Mouse (Mus musculus): ENCODE data around the gene Cdc45. TPM values are rescaled to one million over a fixed set of nuclear protein-coding genes. Genes with fewer than 3 reads are reported as not detected.

Gene Cdc45
- polyA plus RNA-seq, 1 experiment from 2014 or later, result 38.9 TPM

- Histone ChIP-seq H3K4me3 (no peak overlapping the region), H3K27ac (ENCODE audit: poor library complexity, severe bottlenecking) (no peak overlapping the region), H3K27me3 (replicated peaks) (peaks cover under 1% of the 10 kb centered on the region; the same call in 1 of the 2 replicates), H3K9ac (no peak overlapping the region), H3K36me3 (no peaks in the 10 kb centered on the region), H3K9me3 (replicated peaks) (peaks cover 5% of the 10 kb centered on the region; the same call in 1 of the 2 replicates), H3K4me1 (replicated peaks) (peaks cover 8% of the 10 kb centered on the region; the same call in 1 of the 2 replicates), H3K4me2 (no peak overlapping the region)
- no peak for ATAC-seq (ENCODE audit: insufficient number of reproducible peaks, low FRiP score)
- 68% methylated on average over 1 of the region's 1 CpGs for WGBS
Observed at GRCm38 (mm10) chr16:18769501-18769900, 42.3 kb downstream of the Cdc45 start.

DNA sequence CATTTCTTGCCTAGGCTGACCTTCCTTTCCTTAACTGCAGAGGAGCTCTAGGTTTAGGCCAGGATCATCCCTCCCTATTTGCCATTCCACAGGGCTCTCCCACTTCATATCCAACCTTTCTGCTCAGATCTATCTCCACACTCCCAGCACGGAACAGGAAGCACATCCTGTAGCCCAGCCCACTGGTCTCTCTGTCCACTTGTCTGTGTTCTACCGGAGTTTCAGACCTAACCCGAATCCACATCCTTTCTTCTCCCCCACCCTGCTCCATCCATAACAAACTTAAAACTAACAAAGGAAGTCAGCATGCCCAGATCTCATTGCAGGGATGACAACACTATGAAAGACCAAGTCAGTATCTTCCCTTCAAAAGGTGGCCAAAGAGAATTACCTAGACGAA is 45.4 kb downstream of the Cdc45 start:
- WGBS, result 52% methylated on average over 4 of the region's 4 CpGs
- no peak for ATAC-seq (ENCODE audit: insufficient number of reproducible peaks, low FRiP score)
- H3K9me3 ChIP-seq (replicated peaks), result peaks cover 5% of the 10 kb centered on the region; the same call in 1 of the 2 replicates
- H3K9ac ChIP-seq, result no peak overlapping the region
- H3K4me2 ChIP-seq, result no peak overlapping the region
- H3K4me1 ChIP-seq (replicated peaks), result no peaks in the 10 kb centered on the region
- no peaks in the 10 kb centered on the region for H3K36me3 ChIP-seq
- no peak overlapping the region for H3K27ac ChIP-seq (ENCODE audit: poor library complexity, severe bottlenecking)
- H3K27me3 ChIP-seq (replicated peaks), result no peaks in the 10 kb centered on the region
- H3K4me3 ChIP-seq, result no peak overlapping the region

GRCm38 (mm10) chr16:18762960-18763359 is 48.8 kb downstream of the Cdc45 start:
- H3K9ac ChIP-seq, result no peak overlapping the region
- H3K27me3 ChIP-seq (replicated peaks), result no peaks in the 10 kb centered on the region
- H3K4me3 ChIP-seq, result no peak overlapping the region
- no peak for ATAC-seq (ENCODE audit: insufficient number of reproducible peaks, low FRiP score)
- H3K4me2 ChIP-seq, result no peak overlapping the region
- WGBS, result 70% methylated on average over 3 of the region's 3 CpGs
- no peaks in the 10 kb centered on the region for H3K36me3 ChIP-seq
- no peaks in the 10 kb centered on the region for H3K4me1 ChIP-seq (replicated peaks)
- H3K27ac ChIP-seq (ENCODE audit: poor library complexity, severe bottlenecking), result no peak overlapping the region
- no peaks in the 10 kb centered on the region for H3K9me3 ChIP-seq (replicated peaks)

GRCm38 (mm10) chr16:18761734-18762133 is 50.1 kb downstream of the Cdc45 start:
- Histone ChIP-seq H3K4me1 (replicated peaks) (no peaks in the 10 kb centered on the region), H3K4me2 (no peak overlapping the region), H3K27ac (ENCODE audit: poor library complexity, severe bottlenecking) (no peak overlapping the region), H3K36me3 (no peaks in the 10 kb centered on the region), H3K4me3 (no peak overlapping the region), H3K9me3 (replicated peaks) (no peaks in the 10 kb centered on the region), H3K9ac (no peak overlapping the region), H3K27me3 (replicated peaks) (no peaks in the 10 kb centered on the region)
- no peak for ATAC-seq (ENCODE audit: insufficient number of reproducible peaks, low FRiP score)
- 90% methylated on average over 4 of the region's 4 CpGs for WGBS

DNA sequence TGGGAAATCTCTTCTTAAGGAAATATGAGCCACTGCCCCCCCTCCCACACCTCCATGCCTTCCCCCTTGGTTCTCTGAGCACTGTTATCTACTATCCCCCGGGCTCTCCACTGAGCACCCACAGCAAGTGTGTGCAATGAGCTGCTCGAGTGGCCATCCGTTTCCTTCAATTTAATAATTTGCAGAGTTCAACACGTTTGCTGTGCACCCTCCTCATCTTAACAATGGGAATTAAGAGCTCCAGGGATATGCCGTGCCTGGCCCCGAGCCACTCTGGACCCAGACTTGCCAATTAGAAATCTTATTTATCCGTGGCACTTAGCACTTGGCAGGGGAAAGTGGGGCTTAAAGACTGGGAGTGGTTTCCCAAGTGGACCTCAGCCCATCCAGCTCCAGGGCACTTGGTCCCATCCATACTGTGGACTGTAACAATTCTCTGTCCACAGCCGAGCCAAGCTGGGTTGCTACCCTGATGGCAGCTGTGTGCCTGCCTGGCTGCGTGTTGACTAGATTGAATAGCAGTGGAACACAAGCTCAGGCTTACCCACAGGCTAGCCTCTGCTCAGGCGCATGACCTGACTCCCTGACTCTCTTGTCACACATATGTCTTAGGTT is 59.8 kb downstream of the Cdc45 start:
- Histone ChIP-seq H3K27me3 (replicated peaks) (no peaks in the 10 kb centered on the region), H3K4me3 (no peak overlapping the region), H3K27ac (ENCODE audit: poor library complexity, severe bottlenecking) (no peak overlapping the region), H3K36me3 (no peaks in the 10 kb centered on the region), H3K9me3 (replicated peaks) (no peaks in the 10 kb centered on the region), H3K4me1 (replicated peaks) (no peaks in the 10 kb centered on the region), H3K4me2 (no peak overlapping the region), H3K9ac (no peak overlapping the region)
- ATAC-seq (ENCODE audit: insufficient number of reproducible peaks, low FRiP score), result 0 out of 2 replicates have a peak, but pooled peaks have one; percentile 15
- WGBS, result 74% methylated on average over 10 of the region's 10 CpGs

GRCm38 (mm10) chr16:18751101-18751500 is 60.7 kb downstream of the Cdc45 start:
- ATAC-seq (ENCODE audit: insufficient number of reproducible peaks, low FRiP score), result no peak
- H3K4me3 ChIP-seq, result no peak overlapping the region
- no peaks in the 10 kb centered on the region for H3K27me3 ChIP-seq (replicated peaks)
- no peaks in the 10 kb centered on the region for H3K4me1 ChIP-seq (replicated peaks)
- 72% methylated on average over 11 of the region's 11 CpGs for WGBS
- H3K27ac ChIP-seq (ENCODE audit: poor library complexity, severe bottlenecking), result no peak overlapping the region
- no peak overlapping the region for H3K9ac ChIP-seq
- no peak overlapping the region for H3K4me2 ChIP-seq
- H3K9me3 ChIP-seq (replicated peaks), result no peaks in the 10 kb centered on the region
- no peaks in the 10 kb centered on the region for H3K36me3 ChIP-seq

DNA sequence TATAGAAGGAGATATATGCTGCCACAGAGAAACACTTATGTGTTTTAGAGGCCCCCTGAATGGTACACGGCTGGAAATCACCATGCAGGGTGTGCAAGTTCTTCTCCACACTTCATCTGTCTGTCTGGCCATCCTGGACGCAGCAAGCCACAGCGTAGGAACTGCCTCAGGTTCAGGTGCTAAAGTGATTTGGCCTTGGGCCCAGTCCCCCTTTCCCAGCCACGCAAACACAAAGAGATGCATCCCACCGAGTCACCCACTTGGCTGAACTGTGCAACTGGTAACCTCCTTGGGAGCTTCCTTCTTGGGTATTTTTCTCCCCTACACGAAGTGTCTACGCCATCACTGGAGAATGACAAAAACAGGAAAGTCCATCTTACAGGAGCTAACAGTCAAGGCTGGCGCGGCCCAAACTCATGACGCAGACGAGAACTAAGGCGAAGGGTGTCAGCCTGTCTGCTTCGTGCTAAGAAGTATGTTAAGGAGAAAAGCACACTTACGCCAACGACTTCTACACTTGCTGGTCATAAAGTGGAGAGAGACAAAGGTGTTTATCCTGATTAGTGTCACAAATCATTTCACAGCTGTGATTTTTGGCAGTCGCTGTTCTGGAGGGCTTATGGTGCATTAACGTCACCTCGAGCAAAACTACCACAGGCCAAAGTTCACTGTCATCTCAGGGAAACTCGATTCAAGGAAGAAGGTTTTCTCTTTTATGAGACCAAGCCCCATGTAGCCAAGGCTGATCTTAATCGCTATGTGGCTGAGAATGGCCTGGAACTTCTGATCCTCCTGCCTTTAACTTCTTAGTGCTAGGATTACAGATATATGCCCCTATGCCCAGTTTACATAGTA is 65.3 kb downstream of the Cdc45 start:
- Histone ChIP-seq H3K36me3 (no peaks in the 10 kb centered on the region), H3K4me2 (no peak overlapping the region), H3K9me3 (replicated peaks) (no peaks in the 10 kb centered on the region), H3K4me1 (replicated peaks) (no peaks in the 10 kb centered on the region), H3K27me3 (replicated peaks) (no peaks in the 10 kb centered on the region), H3K27ac (ENCODE audit: poor library complexity, severe bottlenecking) (no peak overlapping the region), H3K9ac (no peak overlapping the region), H3K4me3 (no peak overlapping the region)
- WGBS, result 80% methylated on average over 20 of the region's 20 CpGs
- ATAC-seq (ENCODE audit: insufficient number of reproducible peaks, low FRiP score), result no peak

GRCm38 (mm10) chr16:18738303-18738702 is 73.5 kb downstream of the Cdc45 start:
- Histone ChIP-seq H3K9me3 (replicated peaks) (no peaks in the 10 kb centered on the region), H3K4me2 (no peak overlapping the region), H3K9ac (no peak overlapping the region), H3K4me1 (replicated peaks) (no peaks in the 10 kb centered on the region; the same call in 1 of the 2 replicates), H3K27me3 (replicated peaks) (peaks cover 9% of the 10 kb centered on the region; the same call in 1 of the 2 replicates), H3K36me3 (no peaks in the 10 kb centered on the region), H3K27ac (ENCODE audit: poor library complexity, severe bottlenecking) (no peak overlapping the region), H3K4me3 (no peak overlapping the region)
- no peak for ATAC-seq (ENCODE audit: insufficient number of reproducible peaks, low FRiP score)

- H3K27me3 ChIP-seq (replicated peaks), result peaks cover 5% of the 10 kb centered on the region; the same call in 1 of the 2 replicates
- no peaks in the 10 kb centered on the region for H3K36me3 ChIP-seq
- no peaks in the 10 kb centered on the region for H3K9me3 ChIP-seq (replicated peaks)
- WGBS, result 43% methylated on average over 20 of the region's 20 CpGs
- no peak overlapping the region for H3K27ac ChIP-seq (ENCODE audit: poor library complexity, severe bottlenecking)
- H3K4me2 ChIP-seq, result peak overlapping the region; percentile 45
- H3K9ac ChIP-seq, result no peak overlapping the region
- H3K4me1 ChIP-seq (replicated peaks), result peaks cover 4% of the 10 kb centered on the region; the same call in 1 of the 2 replicates
- peak; percentile 64 for ATAC-seq (ENCODE audit: insufficient number of reproducible peaks, low FRiP score)
- H3K4me3 ChIP-seq, result no peak overlapping the region
Observed at GRCm38 (mm10) chr16:18733100-18733956, 78.5 kb downstream of the Cdc45 start.

GRCm38 (mm10) chr16:18730640-18731039 is 81.1 kb downstream of the Cdc45 start:
- Histone ChIP-seq H3K9me3 (replicated peaks) (no peaks in the 10 kb centered on the region), H3K36me3 (no peaks in the 10 kb centered on the region), H3K9ac (no peak overlapping the region), H3K4me3 (no peak overlapping the region), H3K27me3 (replicated peaks) (no peaks in the 10 kb centered on the region), H3K27ac (ENCODE audit: poor library complexity, severe bottlenecking) (no peak overlapping the region), H3K4me1 (replicated peaks) (peaks cover 4% of the 10 kb centered on the region; the same call in 1 of the 2 replicates), H3K4me2 (no peak overlapping the region)
- no peak for ATAC-seq (ENCODE audit: insufficient number of reproducible peaks, low FRiP score)
- WGBS, result 60% methylated on average over 3 of the region's 3 CpGs

Measured in heart, embryonic 12.5 days (tissue).